Mouse (Mus musculus) bone marrow, adult 2 months (tissue): Measurements from ENCODE around the gene Abo.

Experiments used
- CTCF ChIP-seq: fragments of 200-500 bp; IDR thresholded peaks from 2 replicates; pipeline ENCODE4 v1.5.1; 2011; ENCODE audit warnings: low read length, control low read depth; ENCODE audit not compliant: control insufficient read depth, insufficient read depth
- POLR2A ChIP-seq: fragments of 200-500 bp; IDR thresholded peaks from 2 replicates; pipeline ENCODE4 v1.6.1; 2011; ENCODE audit warnings: low read depth, mild to moderate bottlenecking, control low read depth, low read length, borderline replicate concordance; ENCODE audit not compliant: control insufficient read depth

DNA sequence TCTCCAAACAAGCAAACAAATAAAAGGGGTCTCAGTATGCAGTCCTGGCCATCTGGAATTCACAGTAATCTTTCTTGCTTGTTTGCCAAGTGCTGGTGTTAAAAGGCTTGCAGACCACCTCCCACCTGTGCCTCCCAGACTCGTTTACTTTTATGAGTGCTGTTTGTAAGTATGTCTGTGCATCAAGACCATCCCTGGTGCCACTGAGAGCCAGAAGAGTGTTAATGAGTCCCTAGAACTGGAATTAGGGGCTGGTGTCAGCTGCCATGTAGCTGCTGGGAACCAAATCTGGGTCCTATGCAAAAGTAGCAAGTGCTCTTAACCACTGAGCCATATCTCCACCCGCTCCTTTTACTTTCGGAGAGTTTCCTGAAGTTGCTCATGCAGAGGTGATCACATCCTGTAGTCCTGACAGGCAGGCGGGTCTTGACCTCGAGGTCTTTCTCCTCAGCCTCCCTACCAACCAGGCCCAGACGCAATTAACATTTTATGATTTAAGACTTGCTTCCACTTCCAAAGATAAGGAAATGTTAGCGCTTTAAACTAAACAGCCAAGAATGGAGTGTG, 37.1 kb upstream of the Abo start:
- TF ChIP-seq POLR2A = no peak
- TF ChIP-seq CTCF = no peak
